Mouse (Mus musculus) kidney, embryonic 14.5 days (tissue): ENCODE measurements around the gene Sobp. TPM values are rescaled to one million over a fixed set of nuclear protein-coding genes. Genes with fewer than 3 reads are reported as not detected.

Experiments
- ATAC-seq: fragments of 200-750 bp; cut with Nextera tagmentation; 2 replicates; pipeline ENCODE4 v1.8.0; 2017; ENCODE audit warnings: moderate number of reproducible peaks, mild to moderate bottlenecking, moderate TSS enrichment, moderate library complexity; ENCODE audit not compliant: low FRiP score, low TSS enrichment
- H3K27ac ChIP-seq: fragments of 300-500 bp; sonication (generic); 2 replicates; pipeline ENCODE4 v1.5.1; 2014; ENCODE audit warnings: low read depth, mild to moderate bottlenecking, low read length, moderate library complexity, mixed read lengths
- H3K27me3 ChIP-seq: fragments of 300-500 bp; sonication (generic); 2 replicates; pipeline ENCODE4 v1.6.1; 2014; ENCODE audit warnings: mild to moderate bottlenecking, low read length; ENCODE audit not compliant: control insufficient read depth, insufficient read depth
- H3K36me3 ChIP-seq: fragments of 300-500 bp; sonication (generic); 2 replicates; pipeline ENCODE4 v1.6.1; 2014; ENCODE audit warnings: low read length, mixed read lengths; ENCODE audit not compliant: control insufficient read depth, insufficient read depth
- H3K4me1 ChIP-seq: fragments of 300-500 bp; sonication (generic); 2 replicates; pipeline ENCODE4 v1.6.1; 2014; ENCODE audit warnings: low read length, mixed read lengths; ENCODE audit not compliant: control insufficient read depth, insufficient read depth
- H3K4me2 ChIP-seq: fragments of 300-500 bp; sonication (generic); replicated peaks from 2 replicates; pipeline ENCODE4 v1.6.1; 2014; ENCODE audit warnings: low read depth, mild to moderate bottlenecking, low read length
- H3K4me3 ChIP-seq: fragments of 300-500 bp; sonication (generic); 2 replicates; pipeline ENCODE4 v1.5.1; 2014; ENCODE audit warnings: mild to moderate bottlenecking, low read length
- H3K9ac ChIP-seq: fragments of 300-500 bp; sonication (generic); 2 replicates; pipeline ENCODE4 v1.6.1; 2014; ENCODE audit warnings: low read depth, mild to moderate bottlenecking, low read length, moderate library complexity
- H3K9me3 ChIP-seq: fragments of 300-500 bp; sonication (generic); 2 replicates; pipeline ENCODE4 v1.6.1; 2016; ENCODE audit warnings: low read length; ENCODE audit not compliant: control insufficient read depth
- WGBS: fragments of 180-500 bp; shearing (Covaris S2); extraction: QIAGEN DNeasy Blood & Tissue Kit; methylation state at CpG from one replicate; pipeline ENCODE4 v1.1.7; 2014; 5-methylcytosine and 5-hydroxymethylcytosine counted together
- polyA plus RNA-seq: library from polyadenylated mRNA; unstranded; fragments of >200 nt; fragmentation: Nextera tagmentation; extraction: Ambion mirVana; gene quantifications from 2 replicates; pipeline ENCODE4 v1.2.1, GENCODE M21; 2014

Gene Sobp
- polyA plus RNA-seq, 1 experiment from 2014 or later: 4.0 TPM

DNA sequence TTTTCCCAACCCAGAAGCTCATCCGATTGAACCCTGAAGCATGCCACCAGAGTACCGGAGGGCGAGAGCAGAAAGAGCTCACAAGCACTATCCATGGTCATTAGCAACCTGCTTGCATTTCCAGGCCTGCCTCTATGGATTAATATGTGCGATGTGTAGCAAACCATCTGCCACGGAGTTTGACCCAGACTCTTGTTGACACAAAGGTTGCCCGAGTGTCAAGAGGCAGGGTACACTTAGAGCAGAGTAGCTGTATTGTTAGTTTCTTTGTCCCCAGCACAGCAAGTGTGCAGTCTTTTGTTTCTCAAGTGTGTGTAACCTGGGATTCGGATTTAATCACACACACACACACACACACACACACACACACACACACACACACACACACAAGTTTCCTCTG, 62.0 kb downstream of the Sobp start:
- no peak overlapping the region for H3K27ac ChIP-seq
- H3K27me3 ChIP-seq: no peaks in the 10 kb centered on the region
- H3K9ac ChIP-seq: no peak overlapping the region
- 85% methylated on average over 7 of the region's 7 CpGs for WGBS
- no peaks in the 10 kb centered on the region for H3K4me1 ChIP-seq
- no peaks in the 10 kb centered on the region for H3K9me3 ChIP-seq
- H3K4me3 ChIP-seq: no peak overlapping the region
- H3K4me2 ChIP-seq: no peak overlapping the region
- no peak for ATAC-seq
- no peaks in the 10 kb centered on the region for H3K36me3 ChIP-seq

DNA sequence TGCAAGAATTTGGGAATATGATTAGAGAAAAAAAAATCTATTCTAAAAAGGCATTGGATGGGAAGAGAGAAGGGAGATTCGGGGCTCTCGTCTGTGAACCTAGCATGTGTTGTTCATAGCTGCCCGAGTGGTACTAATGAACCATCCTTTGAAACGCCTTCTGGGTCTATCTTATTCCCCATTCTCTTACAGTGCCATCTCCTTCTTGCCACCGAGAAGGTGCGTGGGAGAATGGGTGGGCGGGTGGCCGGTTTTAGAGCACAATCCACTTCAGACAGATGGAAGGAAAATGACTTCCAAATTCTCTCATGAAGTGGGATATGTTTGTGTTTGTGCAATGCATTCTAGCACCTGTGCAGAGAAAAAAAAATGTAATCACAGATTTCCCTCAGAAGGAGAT, 67.7 kb downstream of the Sobp start:
- ATAC-seq: no peak
- Histone ChIP-seq H3K4me3 (no peak overlapping the region), H3K4me1 (no peaks in the 10 kb centered on the region), H3K9me3 (no peaks in the 10 kb centered on the region), H3K27ac (no peak overlapping the region), H3K36me3 (no peaks in the 10 kb centered on the region), H3K27me3 (no peaks in the 10 kb centered on the region), H3K4me2 (no peak overlapping the region), H3K9ac (no peak overlapping the region)
- WGBS: 83% methylated on average over 8 of the region's 8 CpGs

DNA sequence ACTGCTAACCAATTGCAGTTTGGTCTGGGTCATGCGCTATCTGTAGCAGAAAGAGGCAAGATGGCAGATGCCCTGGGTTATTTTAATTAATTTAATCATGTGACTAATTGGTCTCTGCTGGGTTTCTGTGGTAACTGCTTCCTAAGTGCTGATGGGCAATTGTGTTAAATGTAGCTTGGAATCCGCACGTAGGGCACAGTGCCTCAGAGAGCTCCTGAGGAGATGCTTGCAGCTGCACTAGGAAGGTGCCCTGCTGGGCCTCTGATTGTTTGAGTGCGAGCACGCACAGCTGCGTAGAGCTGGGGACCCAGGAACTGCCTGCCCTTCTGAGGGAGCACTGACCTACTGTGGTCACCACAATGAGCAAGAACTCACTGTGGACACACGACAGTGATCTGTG, 68.1 kb downstream of the Sobp start:
- no peak overlapping the region for H3K4me3 ChIP-seq

DNA sequence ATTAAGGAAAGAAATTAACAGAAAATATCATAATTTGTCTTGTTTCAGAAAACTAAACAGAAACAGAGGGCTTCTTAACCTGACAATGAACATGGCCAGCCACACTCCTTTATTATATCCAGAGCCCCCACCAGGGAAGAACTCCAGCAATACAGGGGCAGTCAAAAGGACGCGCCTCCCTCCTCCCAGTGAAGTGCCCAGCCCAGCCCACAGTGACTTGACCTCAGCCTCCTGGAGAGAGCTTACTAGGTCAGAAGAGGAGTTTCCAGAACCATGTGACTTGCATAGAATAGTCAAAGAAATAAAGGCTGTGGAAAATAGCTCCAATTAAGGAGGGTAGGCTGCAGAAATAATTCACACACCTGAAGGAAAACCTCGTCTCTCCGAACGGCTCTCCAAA, 73.8 kb downstream of the Sobp start:
- Histone ChIP-seq H3K4me3 (no peak overlapping the region), H3K27ac (no peak overlapping the region), H3K36me3 (no peaks in the 10 kb centered on the region), H3K4me2 (no peak overlapping the region), H3K27me3 (no peaks in the 10 kb centered on the region), H3K9ac (no peak overlapping the region), H3K9me3 (no peaks in the 10 kb centered on the region), H3K4me1 (peaks cover 12% of the 10 kb centered on the region)
- 59% methylated on average over 5 of the region's 5 CpGs for WGBS
- peak; percentile 55; the same call in 1 of the 2 replicates for ATAC-seq

More for the DNA sequence above, 68.1 kb downstream of the Sobp start:
- no peak overlapping the region for H3K27ac ChIP-seq
- no peaks in the 10 kb centered on the region for H3K36me3 ChIP-seq
- WGBS: 62% methylated on average over 7 of the region's 7 CpGs
- H3K4me2 ChIP-seq: no peak overlapping the region
- no peak for ATAC-seq
- H3K9me3 ChIP-seq: no peaks in the 10 kb centered on the region
- H3K27me3 ChIP-seq: no peaks in the 10 kb centered on the region
- no peaks in the 10 kb centered on the region for H3K4me1 ChIP-seq
- H3K9ac ChIP-seq: no peak overlapping the region

DNA sequence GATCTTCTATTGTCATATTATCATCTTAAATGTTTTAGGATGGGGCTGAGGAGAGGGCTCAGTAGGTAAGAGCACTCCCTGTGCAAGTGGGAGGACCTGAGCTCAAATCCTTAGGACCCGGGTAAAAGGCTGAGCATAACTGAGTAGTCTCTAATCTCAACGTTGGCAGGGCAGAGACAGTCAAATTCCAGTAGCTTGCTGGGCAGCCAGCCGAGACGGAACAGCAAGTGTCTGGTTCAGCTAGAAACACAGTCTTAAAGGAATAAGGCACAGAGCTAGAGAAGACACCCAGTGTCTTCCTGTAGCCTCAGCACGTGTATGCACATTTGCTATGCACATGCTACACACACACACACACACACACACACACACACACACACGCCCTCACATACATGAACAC, 75.1 kb downstream of the Sobp start:
- no peak for ATAC-seq
- no peaks in the 10 kb centered on the region for H3K36me3 ChIP-seq
- WGBS: 51% methylated on average over 6 of the region's 6 CpGs
- peaks cover 12% of the 10 kb centered on the region for H3K4me1 ChIP-seq
- H3K9me3 ChIP-seq: no peaks in the 10 kb centered on the region
- no peak overlapping the region for H3K4me2 ChIP-seq
- H3K9ac ChIP-seq: no peak overlapping the region
- H3K4me3 ChIP-seq: no peak overlapping the region
- H3K27ac ChIP-seq: no peak overlapping the region
- H3K27me3 ChIP-seq: no peaks in the 10 kb centered on the region

DNA sequence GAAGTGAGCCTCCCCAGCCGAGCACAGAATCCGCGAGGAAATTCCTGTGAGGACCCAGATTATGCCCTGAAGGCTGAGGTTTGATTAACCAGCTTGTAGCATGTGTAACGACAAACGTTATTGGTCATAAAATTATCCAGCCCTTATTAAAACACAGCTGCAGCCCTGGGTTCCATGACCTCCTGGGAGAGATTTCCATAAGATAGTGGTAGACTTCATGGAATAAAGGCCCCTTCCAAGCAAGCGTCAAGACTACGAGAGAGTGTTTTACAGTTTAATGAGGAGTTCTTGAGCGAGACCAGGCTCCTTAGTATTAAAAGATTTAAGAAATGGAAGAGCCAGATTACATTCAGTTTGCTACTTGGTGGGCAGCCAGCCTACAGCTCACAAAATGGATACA, 76.6 kb downstream of the Sobp start:
- Histone ChIP-seq H3K9ac (no peak overlapping the region), H3K27ac (no peak overlapping the region), H3K36me3 (no peaks in the 10 kb centered on the region), H3K4me3 (no peak overlapping the region), H3K4me2 (no peak overlapping the region), H3K27me3 (no peaks in the 10 kb centered on the region), H3K4me1 (peaks cover 12% of the 10 kb centered on the region), H3K9me3 (no peaks in the 10 kb centered on the region)
- ATAC-seq: no peak
- WGBS: 42% methylated on average over 8 of the region's 8 CpGs

DNA sequence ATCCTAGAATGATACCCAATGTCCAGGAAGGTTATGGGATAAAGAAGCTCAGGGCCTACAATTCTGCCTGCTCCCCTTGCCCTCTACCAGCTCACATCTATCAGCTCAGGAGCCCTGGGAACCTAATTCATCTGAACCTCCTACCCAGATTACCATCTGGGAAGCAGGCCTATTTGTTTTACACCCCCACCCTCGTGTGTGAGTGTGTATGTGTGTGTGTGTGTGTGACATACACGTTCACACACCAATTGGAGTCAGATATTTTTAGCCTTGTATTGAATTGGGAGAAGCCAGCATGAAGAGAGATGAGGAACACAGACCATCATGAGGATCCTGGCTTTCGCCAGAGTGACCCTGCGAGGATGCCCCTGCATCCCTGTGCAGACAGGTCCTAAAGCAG, 77.7 kb downstream of the Sobp start:
- Histone ChIP-seq H3K4me3 (no peak overlapping the region), H3K27ac (no peak overlapping the region), H3K27me3 (no peaks in the 10 kb centered on the region), H3K9ac (no peak overlapping the region), H3K4me1 (peaks cover 12% of the 10 kb centered on the region), H3K4me2 (no peak overlapping the region), H3K9me3 (no peaks in the 10 kb centered on the region), H3K36me3 (no peaks in the 10 kb centered on the region)
- ATAC-seq: no peak
- WGBS: 71% methylated on average over 4 of the region's 4 CpGs

DNA sequence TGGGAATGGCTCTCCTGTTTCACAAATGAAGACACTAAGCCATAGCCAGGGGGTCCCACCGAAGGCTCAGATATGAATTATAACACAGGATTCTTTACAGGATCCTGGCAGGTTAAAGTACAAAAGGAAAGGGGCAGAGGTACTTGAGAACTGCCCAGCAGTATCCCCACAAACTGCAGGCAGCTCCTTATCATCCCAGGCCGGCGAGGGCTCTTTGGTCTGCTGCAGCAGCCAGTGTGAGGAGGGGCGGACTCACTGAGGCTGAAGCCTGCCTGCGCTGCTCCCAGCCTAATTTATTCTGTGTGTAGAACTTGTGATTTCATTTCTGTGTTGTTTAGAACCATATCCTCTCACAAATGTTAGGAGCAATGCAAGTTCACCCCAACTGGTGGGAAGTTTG, 79.8 kb downstream of the Sobp start:
- Histone ChIP-seq H3K9ac (no peak overlapping the region), H3K27ac (no peak overlapping the region), H3K4me3 (no peak overlapping the region), H3K9me3 (no peaks in the 10 kb centered on the region), H3K27me3 (no peaks in the 10 kb centered on the region), H3K4me2 (no peak overlapping the region), H3K4me1 (peaks cover 8% of the 10 kb centered on the region), H3K36me3 (no peaks in the 10 kb centered on the region)
- 41% methylated on average over 5 of the region's 5 CpGs for WGBS
- ATAC-seq: no peak

DNA sequence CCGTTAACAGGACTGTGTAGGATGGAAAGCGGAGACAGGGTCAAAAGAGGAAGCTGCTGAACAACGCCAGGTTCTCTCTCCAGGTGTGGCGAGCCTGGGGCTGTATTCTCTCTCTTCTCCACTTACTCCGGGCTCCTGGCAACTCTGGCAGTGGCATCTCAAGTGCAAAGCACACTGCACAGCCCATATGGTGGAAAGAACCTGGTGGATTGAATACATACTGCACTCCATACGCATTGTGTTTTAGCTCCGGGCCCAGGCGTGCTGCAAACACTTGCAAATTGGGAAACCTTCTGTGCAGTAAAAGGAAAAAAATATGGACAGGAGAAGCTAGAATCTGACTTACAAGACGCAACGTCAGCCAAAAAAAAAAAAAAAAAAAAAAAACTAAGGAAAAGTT, 80.9 kb downstream of the Sobp start:
- WGBS: 84% methylated on average over 10 of the region's 10 CpGs
- no peaks in the 10 kb centered on the region for H3K9me3 ChIP-seq
- H3K4me3 ChIP-seq: no peak overlapping the region
- H3K4me2 ChIP-seq: no peak overlapping the region
- H3K27me3 ChIP-seq: no peaks in the 10 kb centered on the region
- H3K36me3 ChIP-seq: no peaks in the 10 kb centered on the region
- no peak for ATAC-seq
- no peak overlapping the region for H3K9ac ChIP-seq
- H3K27ac ChIP-seq: no peak overlapping the region
- H3K4me1 ChIP-seq: peaks cover 6% of the 10 kb centered on the region

DNA sequence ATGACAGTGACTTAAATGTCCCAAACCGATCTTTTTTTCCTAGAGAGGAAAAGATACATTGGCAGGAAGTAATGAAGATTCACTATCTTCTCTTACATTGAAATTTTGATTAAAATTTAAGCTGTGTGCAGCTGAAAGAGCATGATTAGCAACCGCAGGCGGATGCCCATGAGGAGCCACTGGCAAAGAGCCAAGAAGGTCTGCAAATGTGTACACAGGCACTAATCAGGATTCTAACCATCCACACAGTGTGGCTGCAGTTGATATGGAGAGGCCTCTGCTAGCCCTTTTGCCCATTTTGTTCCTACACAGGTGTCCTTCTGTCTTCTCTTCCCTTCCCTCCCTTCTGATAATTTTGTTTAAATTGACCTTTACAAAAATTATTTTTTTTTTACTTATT, 84.3 kb downstream of the Sobp start:
- H3K9ac ChIP-seq: no peak overlapping the region
- H3K27ac ChIP-seq: no peak overlapping the region
- WGBS: 74% methylated on average over 3 of the region's 3 CpGs
- H3K4me1 ChIP-seq: no peaks in the 10 kb centered on the region
- H3K9me3 ChIP-seq: no peaks in the 10 kb centered on the region
- H3K27me3 ChIP-seq: no peaks in the 10 kb centered on the region
- no peak overlapping the region for H3K4me3 ChIP-seq
- H3K4me2 ChIP-seq: no peak overlapping the region
- no peaks in the 10 kb centered on the region for H3K36me3 ChIP-seq
- no peak for ATAC-seq
